Comparison of ENCODE assay signal across 9 mouse cellular contexts in genomic region chr6:71398829-71399609, GRCm38 (mm10). TPM values are rescaled to one million over a fixed set of nuclear protein-coding genes. Genes with fewer than 3 reads are reported as not detected.
A peak's percentile ranks its signal among the peaks of the same experiment; 100 is the strongest.
DNase-seq lines count a peak whose midpoint lies in the region; ATAC-seq lines count a peak whose summit lies in the region.
"Had no signal": no experiment of that assay in that cellular context is flagged by ENCODE, and none has a peak within 500 bp of the region (broad histone marks: within the 10 kb centered on the region; RNA-seq: fewer than 3 reads in every experiment).

No protein-coding gene starts in this region.

- H3K27ac ChIP-seq in midbrain, embryonic 15.5 days, result no peak overlapping the region
- H3K27ac ChIP-seq: liver, embryonic 15.5 days; stomach, embryonic 15.5 days had no signal

- H3K9ac ChIP-seq in midbrain, embryonic 15.5 days, result no peak overlapping the region
- H3K9ac ChIP-seq: liver, embryonic 15.5 days; stomach, embryonic 15.5 days had no signal

- 81% methylated on average over 4 of the region's 4 CpGs for WGBS in midbrain, embryonic 15.5 days

- peak; percentile 44 for DNase-seq in kidney, postnatal 14 days
- no peak for DNase-seq in kidney, postnatal 4 days
- DNase-seq in MEL-GATA-1-ER (ENCODE audit: extremely low read depth, low read depth), result peak; percentile 17
- no peak for DNase-seq in right cerebral cortex, postnatal 10 days (ENCODE audit: low spot score in 2 of 2)

- H3K4me1 ChIP-seq in midbrain, embryonic 15.5 days, result 0 out of 2 replicates have a peak, but pooled peaks cover 2% of the 10 kb centered on the region
- H3K4me1 ChIP-seq: liver, embryonic 15.5 days; stomach, embryonic 15.5 days had no signal

- H3K36me3 ChIP-seq in midbrain, embryonic 15.5 days (replicated peaks), result 0 out of 2 replicates have a peak, but pooled peaks cover 5% of the 10 kb centered on the region

- no peaks in the 10 kb centered on the region for H3K27me3 ChIP-seq in midbrain, embryonic 15.5 days (replicated peaks)
- H3K27me3 ChIP-seq: liver, embryonic 15.5 days; stomach, embryonic 15.5 days had no signal

- H3K9me3 ChIP-seq in midbrain, embryonic 15.5 days, result no peaks in the 10 kb centered on the region
- H3K9me3 ChIP-seq: liver, embryonic 15.5 days; stomach, embryonic 15.5 days had no signal

- no peak overlapping the region for H3K4me3 ChIP-seq in midbrain, embryonic 15.5 days
- H3K4me3 ChIP-seq: liver, embryonic 15.5 days; stomach, embryonic 15.5 days had no signal

- peak; percentile 67 for ATAC-seq in CD4-positive, CD25-positive, alpha-beta regulatory T cell, adult 4 months
- ATAC-seq in erythroid progenitor cell, adult 5-6 weeks (replicated peaks; ENCODE audit: low FRiP score, poor library complexity, severe bottlenecking), result peak; percentile 54; the same call in 1 of the 2 replicates
- ATAC-seq in midbrain, embryonic 15.5 days (replicated peaks), result peak; percentile 82

- no peak overlapping the region for H3K4me2 ChIP-seq in midbrain, embryonic 15.5 days
- H3K4me2 ChIP-seq: liver, embryonic 15.5 days; stomach, embryonic 15.5 days had no signal

RNA-seq across cellular contexts. Expression of gene Cd8a, which starts 25.8 kb away (rescaled TPM):
- 1 to 10 TPM; 1.6 to 2.4 TPM for polyA plus RNA-seq in CD4-positive, CD25-positive, alpha-beta regulatory T cell, adult 4 months (2017; shearing (Covaris generic))
- not detected in 2 replicates for total RNA-seq in erythroid progenitor cell, adult 5-6 weeks (2015; ENCODE audit: low replicate concordance)
- 0.39 TPM in 1 of 2 replicates, not detected in the other for total RNA-seq in erythroid progenitor cell, adult 5-6 weeks (2017; ENCODE audit: low replicate concordance)
- polyA plus RNA-seq in midbrain, embryonic 15.5 days (2015; fragmentation: Nextera tagmentation; extraction: Ambion mirVana), result not detected in 2 replicates
- polyA plus RNA-seq: liver, embryonic 15.5 days had no signal

RNA-seq across cellular contexts. Expression of gene Rmnd5a, which starts 41.4 kb away (rescaled TPM):
- polyA plus RNA-seq in CD4-positive, CD25-positive, alpha-beta regulatory T cell, adult 4 months (2017; shearing (Covaris generic)), result 10 to 100 TPM; 11.6 to 18.4 TPM
- 58.3 and 66.3 TPM in 2 replicates for total RNA-seq in erythroid progenitor cell, adult 5-6 weeks (2015; ENCODE audit: low replicate concordance)
- total RNA-seq in erythroid progenitor cell, adult 5-6 weeks (2017; ENCODE audit: low replicate concordance), result 75.7 and 82.6 TPM in 2 replicates
- 9.3 and 10.9 TPM in 2 replicates for polyA plus RNA-seq in midbrain, embryonic 15.5 days (2015; fragmentation: Nextera tagmentation; extraction: Ambion mirVana)

Comparison
In these comparisons a context has a peak if more than half of its experiments do, and no peak if none do; other contexts are left out.
1. DNase-seq: peak in kidney, postnatal 14 days (single experiment) and MEL-GATA-1-ER (single experiment); none in kidney, postnatal 4 days (0 of 2) and right cerebral cortex, postnatal 10 days (0 of 2).
2. Peak in every context shown above with its lines, with median percentiles within 50 percentile points of each other: ATAC-seq.